Mouse (Mus musculus): ENCODE measurements at regions not wholly inside any gene's neighbourhood (a gene's known extent, or its start where the extent isn't known, plus 50 kb on each side); places are given as distances from the start of the nearest gene placed in this dataset.

DNA sequence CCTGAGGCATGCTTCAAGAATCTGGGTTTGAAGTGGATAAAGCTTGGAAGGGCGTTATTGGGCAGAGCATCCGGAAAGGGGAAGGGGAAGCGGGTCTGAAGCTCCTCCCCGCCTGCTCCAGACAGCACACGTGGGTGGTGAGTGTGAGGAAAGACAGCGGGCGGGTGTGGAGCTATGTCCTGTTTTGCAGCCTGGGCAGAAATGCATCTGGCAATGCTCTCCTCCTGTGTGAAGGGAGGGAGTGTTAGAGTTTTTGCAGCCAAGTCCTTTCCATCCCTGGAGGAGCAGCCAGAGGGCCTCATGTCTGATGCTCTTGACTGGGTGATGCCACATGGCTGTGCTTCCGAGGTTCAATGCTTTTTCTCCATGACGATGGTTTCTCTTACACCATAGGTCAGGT lies 73.4 kb upstream of the Fndc3a start:
- TF ChIP-seq CTCF (IDR thresholded peaks at IDR 0.05; ENCODE audit: low read depth, low read length) (no peak), POLR2A (IDR thresholded peaks at IDR 0.05; ENCODE audit: extremely low read depth, insufficient read depth, low read length) (no peak)
